Mouse (Mus musculus) cerebellum, adult 11-12 months (tissue): Measurements from ENCODE around the gene Gsc.

ENCODE experiments used
- DNase-seq: peaks from one replicate; pipeline ENCODE4 v3.0.0; 2022

Gsc gene

GRCm38 (mm10) chr12:104472601-104473424, at the start of gene Gsc:
Gene Gsc, minus strand, starts transcription at chr12:104473330.
- DNase-seq, result no peak

- no peak for DNase-seq
These were observed 46.6 kb upstream of the Gsc start for GRCm38 (mm10) chr12:104519721-104520120.

- no peak for DNase-seq
These were observed 34.8 kb upstream of the Gsc start for GRCm38 (mm10) chr12:104507911-104508310.

- DNase-seq, result no peak
These were observed 18.9 kb upstream of the Gsc start for GRCm38 (mm10) chr12:104492009-104492408.

GRCm38 (mm10) chr12:104486205-104486604, 13.1 kb upstream of the Gsc start:
- no peak for DNase-seq

- no peak for DNase-seq
These were observed 12.0 kb upstream of the Gsc start for GRCm38 (mm10) chr12:104485161-104485560.

GRCm38 (mm10) chr12:104481007-104481406, 7.9 kb upstream of the Gsc start:
- DNase-seq, result no peak

- no peak for DNase-seq
These were observed 5.1 kb upstream of the Gsc start for GRCm38 (mm10) chr12:104478193-104478592.

GRCm38 (mm10) chr12:104477501-104477900, 4.4 kb upstream of the Gsc start:
- no peak for DNase-seq

- no peak for DNase-seq
These were observed 3.9 kb upstream of the Gsc start for GRCm38 (mm10) chr12:104477066-104477465.

GRCm38 (mm10) chr12:104475946-104476345, 2.8 kb upstream of the Gsc start:
- no peak for DNase-seq

GRCm38 (mm10) chr12:104474881-104475740, 2.0 kb upstream of the Gsc start:
- no peak for DNase-seq

GRCm38 (mm10) chr12:104474191-104474871, 1.2 kb upstream of the Gsc start:
- DNase-seq, result no peak

GRCm38 (mm10) chr12:104473492-104473891, 362 bp upstream of the Gsc start:
- no peak for DNase-seq

- DNase-seq, result no peak
These were observed 958 bp downstream of the Gsc start for GRCm38 (mm10) chr12:104472218-104472525.

- DNase-seq, result no peak
These were observed 1.5 kb downstream of the Gsc start for GRCm38 (mm10) chr12:104471351-104472217.

GRCm38 (mm10) chr12:104470646-104471045, 2.5 kb downstream of the Gsc start:
- DNase-seq, result no peak

GRCm38 (mm10) chr12:104468783-104469182, 4.3 kb downstream of the Gsc start:
- no peak for DNase-seq

GRCm38 (mm10) chr12:104467372-104467771, 5.8 kb downstream of the Gsc start:
- no peak for DNase-seq

- no peak for DNase-seq
These were observed 6.2 kb downstream of the Gsc start for GRCm38 (mm10) chr12:104466930-104467329.

- DNase-seq, result no peak
These were observed 11.8 kb downstream of the Gsc start for GRCm38 (mm10) chr12:104461372-104461771.

GRCm38 (mm10) chr12:104459377-104459776, 13.8 kb downstream of the Gsc start:
- no peak for DNase-seq

- DNase-seq, result no peak
These were observed 20.1 kb downstream of the Gsc start for GRCm38 (mm10) chr12:104453002-104453401.
